ENCODE assay signal across 12 mouse cellular contexts in genomic region chr3:146257483-146258122, GRCm38 (mm10). TPM values are rescaled to one million over a fixed set of nuclear protein-coding genes. Genes with fewer than 3 reads are reported as not detected.
DNase-seq lines count a peak whose midpoint lies in the region; ATAC-seq and TF ChIP-seq lines count a peak whose summit lies in the region.
"Had no signal": no experiment of that assay in that cellular context is flagged by ENCODE, and none has a peak within 500 bp of the region (broad histone marks: within the 10 kb centered on the region; RNA-seq: fewer than 3 reads in every experiment).

No protein-coding gene starts in this region.

- no peak for TF ChIP-seq POLR2A in heart, adult 2 months (IDR thresholded peaks at IDR 0.05; ENCODE audit: insufficient read depth, low read depth, low read length)

- H3K9me3 ChIP-seq in heart, embryonic 12.5 days (replicated peaks) = no peaks in the 10 kb centered on the region
- H3K9me3 ChIP-seq: embryonic facial prominence, embryonic 12.5 days; forebrain, embryonic 15.5 days; liver, embryonic 13.5 days had no signal

- no peak overlapping the region for H3K9ac ChIP-seq in heart, embryonic 12.5 days
- no peak overlapping the region for H3K9ac ChIP-seq in heart, adult 2 months (ENCODE audit: low read depth, low read length)
- H3K9ac ChIP-seq: embryonic facial prominence, embryonic 12.5 days; forebrain, embryonic 15.5 days; liver, embryonic 13.5 days had no signal

- no peak for DNase-seq in heart, adult 2 months
- peak; percentile 41 for DNase-seq in 416B (ENCODE audit: low read depth)
- DNase-seq in spleen, adult 12 weeks (ENCODE audit: low spot score) = peak; percentile 50
- DNase-seq in right cerebral cortex, postnatal 10 days (ENCODE audit: low spot score in 2 of 2) = no peak
- no peak for DNase-seq in thymus, postnatal 4 days
- no peak for DNase-seq in urinary bladder, postnatal 14 days (ENCODE audit: low spot score)
- DNase-seq: adrenal gland, adult 2 months; liver, embryonic 13.5 days had no signal

- H3K27ac ChIP-seq in heart, embryonic 12.5 days (ENCODE audit: poor library complexity, severe bottlenecking) = peak overlapping the region; percentile 31; the same call in 1 of the 2 replicates
- no peak overlapping the region for H3K27ac ChIP-seq in heart, adult 2 months
- H3K27ac ChIP-seq: embryonic facial prominence, embryonic 12.5 days; forebrain, embryonic 15.5 days; liver, embryonic 13.5 days had no signal

- no peaks in the 10 kb centered on the region; the same call in 1 of the 2 replicates for H3K36me3 ChIP-seq in heart, embryonic 12.5 days
- no peaks in the 10 kb centered on the region for H3K36me3 ChIP-seq in heart, adult 2 months (ENCODE audit: control insufficient read depth, insufficient read depth, low read length)
- H3K36me3 ChIP-seq: embryonic facial prominence, embryonic 12.5 days; forebrain, embryonic 15.5 days; liver, embryonic 13.5 days had no signal

- TF ChIP-seq CTCF in heart, adult 2 months (IDR thresholded peaks at IDR 0.05) = no peak

- no peak overlapping the region for H3K4me2 ChIP-seq in heart, embryonic 12.5 days
- H3K4me2 ChIP-seq: embryonic facial prominence, embryonic 12.5 days; forebrain, embryonic 15.5 days; liver, embryonic 13.5 days had no signal

- H3K79me2 ChIP-seq in heart, adult 2 months (replicated peaks; ENCODE audit: control insufficient read depth, insufficient read depth, low read length) = no peaks in the 10 kb centered on the region

- intact Hi-C loops in heart, adult 2 months (cut with DNase I) = no loop called here

- 44% methylated on average over 10 of the region's 10 CpGs for WGBS in heart, embryonic 12.5 days
- 36% methylated on average over 10 of the region's 10 CpGs for WGBS in heart, adult 2 months

- H3K27me3 ChIP-seq in heart, embryonic 12.5 days (replicated peaks) = no peaks in the 10 kb centered on the region
- H3K27me3 ChIP-seq in heart, adult 2 months (ENCODE audit: control insufficient read depth, insufficient read depth, low read length) = no peaks in the 10 kb centered on the region
- H3K27me3 ChIP-seq: embryonic facial prominence, embryonic 12.5 days; forebrain, embryonic 15.5 days; liver, embryonic 13.5 days had no signal

- H3K4me1 ChIP-seq in heart, embryonic 12.5 days (replicated peaks) = peaks cover 66% of the 10 kb centered on the region
- no peaks in the 10 kb centered on the region for H3K4me1 ChIP-seq in heart, adult 2 months (ENCODE audit: control insufficient read depth, insufficient read depth, low read length)
- H3K4me1 ChIP-seq: forebrain, embryonic 15.5 days; liver, embryonic 13.5 days had no signal

- no peak for TF ChIP-seq EP300 in heart, adult 2 months (IDR thresholded peaks at IDR 0.05; ENCODE audit: insufficient read depth, low read depth, low read length)

- H3K4me3 ChIP-seq in heart, embryonic 12.5 days = no peak overlapping the region
- no peak overlapping the region for H3K4me3 ChIP-seq in heart, adult 2 months
- H3K4me3 ChIP-seq: embryonic facial prominence, embryonic 12.5 days; forebrain, embryonic 15.5 days; liver, embryonic 13.5 days had no signal

- ATAC-seq in heart, embryonic 12.5 days (ENCODE audit: insufficient number of reproducible peaks, low FRiP score) = no peak
- ATAC-seq in activated CD4-positive, CD25-positive, alpha-beta regulatory T cell, adult 4 months = peak; percentile 43
- ATAC-seq: forebrain, embryonic 15.5 days had no signal

RNA-seq across cellular contexts. Expression of gene Lpar3, which starts 36.8 kb away (rescaled TPM):
- 65.0 and 65.8 TPM in 2 replicates for polyA plus RNA-seq in heart, embryonic 12.5 days (2016; fragmentation: Nextera tagmentation; extraction: Ambion mirVana)
- under 1 TPM; 0.10 to 0.32 TPM for total RNA-seq in heart, adult 2 months (2021)
- polyA plus RNA-seq in heart, adult 2 months (2012; rRNA removed) = 0.68 and 1.2 TPM in 2 replicates
- polyA plus RNA-seq in activated CD4-positive, CD25-positive, alpha-beta regulatory T cell, adult 4 months (2017; shearing (Covaris generic)) = not detected

Comparison
In these comparisons a context has a peak if more than half of its experiments do, and no peak if none do; other contexts are left out.
1. RNA of gene Lpar3, which starts 36.8 kb away (polyA plus RNA-seq): 65.0 to 65.8 TPM in heart, embryonic 12.5 days; 0.68 to 1.2 TPM in heart, adult 2 months and not detected in activated CD4-positive, CD25-positive, alpha-beta regulatory T cell, adult 4 months; every median in the first group is over 10 times any median in the second.
2. DNase-seq: peak in 416B (single experiment) and spleen, adult 12 weeks (single experiment); none in heart, adult 2 months (0 of 2), right cerebral cortex, postnatal 10 days (0 of 2), thymus, postnatal 4 days (single experiment) and urinary bladder, postnatal 14 days (single experiment).